Mouse (Mus musculus) embryo, embryonic 9.5 days (tissue): ENCODE measurements around the gene Gm3029.
"Not testable (repeated sequence)": the region's sequence is repeated elsewhere in the genome, so short reads cannot be mapped to it uniquely, and the experiment has no call there.

Experiments
- DNase-seq: peaks from one replicate; pipeline ENCODE4 v3.0.0-alpha.2; 2017; ENCODE audit errors: extremely low spot score

Gene Gm3029

GRCm38 (mm10) chr14:3931456-3931855 is at the start of gene Gm3029:
TSS of gene Gm3029 (plus strand) at chr14:3931756.
- not testable (repeated sequence) for DNase-seq

DNA sequence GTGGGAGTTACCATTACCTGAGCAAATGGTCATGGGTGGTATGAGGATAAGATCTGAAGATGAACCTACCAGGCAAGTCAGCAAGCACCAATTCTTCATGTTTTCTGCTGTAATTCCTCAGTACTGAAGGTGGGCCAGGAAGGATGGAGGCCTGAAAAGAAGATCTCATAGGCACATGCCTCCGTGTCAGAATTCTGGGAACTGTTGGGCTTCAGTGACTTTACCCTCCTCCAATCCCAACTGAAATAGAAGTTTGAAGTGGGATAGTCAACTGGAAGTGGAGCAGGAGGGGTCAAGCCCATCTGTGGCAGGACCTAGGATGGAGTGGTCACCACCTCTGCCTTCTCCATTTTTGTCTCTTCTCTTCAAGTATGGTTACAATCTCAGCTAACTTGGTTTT is 47.7 kb upstream of the Gm3029 start, which contains the start of gene Gm2916:
Gm2916 (plus strand) TSS at position 301 of the 400 bp plus-strand sequence.
- not testable (repeated sequence) for DNase-seq

DNA sequence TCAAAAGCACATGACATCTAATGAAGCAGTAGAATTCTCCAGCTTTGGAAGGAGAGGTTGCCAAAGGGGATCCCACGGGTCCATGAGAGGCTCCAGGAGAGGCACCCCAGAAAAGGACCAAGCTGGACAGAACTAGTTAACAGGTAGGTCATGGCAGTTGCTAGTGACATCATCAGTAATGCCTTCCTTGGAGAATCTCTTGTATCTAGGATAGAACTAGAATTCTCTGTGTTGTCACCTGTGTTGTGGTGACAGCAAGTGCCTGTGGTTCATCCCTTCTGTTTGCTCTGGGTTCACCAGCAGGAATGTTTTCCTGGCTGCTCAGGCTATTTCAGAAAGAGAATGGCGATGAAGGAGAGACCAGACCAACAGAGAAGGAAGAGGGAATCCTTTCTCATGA is 31.7 kb downstream of the Gm3029 start, which contains the start of gene Gm3095:
Gm3095 (plus strand) TSS at position 301 of the 400 bp plus-strand sequence.
- not testable (repeated sequence) for DNase-seq
